ENCODE assay signal across 8 mouse cellular contexts in the genomic region with DNA sequence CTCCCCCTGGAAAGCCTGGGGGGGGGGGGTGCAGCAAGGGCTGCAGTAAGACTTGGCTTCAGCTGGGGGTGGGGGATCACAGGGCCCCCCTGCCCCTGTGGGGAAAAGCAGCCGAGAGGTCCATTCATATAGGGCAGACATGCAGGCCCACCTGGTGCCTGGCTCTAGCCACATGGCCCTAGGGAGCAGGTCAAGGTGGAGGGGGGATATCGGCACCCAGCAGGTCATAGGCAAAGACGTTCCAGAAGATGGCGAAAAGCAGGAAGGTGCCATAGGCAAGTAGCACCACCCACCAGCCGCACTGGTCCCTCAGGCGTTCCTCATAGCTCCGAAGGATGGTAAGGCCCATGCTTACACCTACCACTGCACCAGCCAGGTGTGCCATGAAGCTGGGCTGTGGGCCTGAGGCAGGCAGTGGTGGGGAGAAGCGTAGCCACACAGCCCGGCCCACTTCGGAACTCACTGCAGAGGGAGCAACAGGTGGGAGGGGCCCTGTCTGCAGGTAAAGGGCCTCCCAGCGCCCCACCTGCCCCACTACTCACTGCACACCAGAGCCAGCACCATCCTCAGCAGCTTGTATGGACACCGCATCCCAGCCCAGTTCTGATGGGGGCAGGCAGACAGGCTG. TPM values are rescaled to one million over a fixed set of nuclear protein-coding genes. Genes with fewer than 3 reads are reported as not detected.
DNase-seq lines count a peak whose midpoint lies in the region; ATAC-seq and TF ChIP-seq lines count a peak whose summit lies in the region.

No protein-coding gene starts in this region.

- no peaks in the 10 kb centered on the region for H3K27me3 ChIP-seq in forebrain, embryonic 14.5 days (replicated peaks; ENCODE audit: control insufficient read depth, insufficient read depth, low read length)
- no peaks in the 10 kb centered on the region for H3K27me3 ChIP-seq in limb, embryonic 12.5 days
- no peaks in the 10 kb centered on the region for H3K27me3 ChIP-seq in small intestine, adult 2 months (ENCODE audit: control insufficient read depth, insufficient read depth, low read length)

- 87% methylated on average over 12 of the region's 12 CpGs for WGBS in forebrain, embryonic 14.5 days
- 88% methylated on average over 12 of the region's 12 CpGs for WGBS in limb, embryonic 12.5 days
- WGBS in small intestine, adult 2 months: 37% methylated on average over 12 of the region's 12 CpGs

- peak overlapping the region; percentile 62 for H3K9ac ChIP-seq in forebrain, embryonic 14.5 days (ENCODE audit: low read length)
- peak overlapping the region; percentile 83; the same call in 1 of the 2 replicates for H3K9ac ChIP-seq in limb, embryonic 12.5 days (replicated peaks)

- TF ChIP-seq POLR2A in small intestine, adult 2 months (IDR thresholded peaks at IDR 0.05; ENCODE audit: low read depth, low read length): no peak

- peaks cover 47% of the 10 kb centered on the region for H3K36me3 ChIP-seq in forebrain, embryonic 14.5 days (ENCODE audit: control insufficient read depth, insufficient read depth, low read length)
- peaks cover 60% of the 10 kb centered on the region for H3K36me3 ChIP-seq in limb, embryonic 12.5 days
- H3K36me3 ChIP-seq in small intestine, adult 2 months (ENCODE audit: control insufficient read depth, insufficient read depth, low read length): peaks cover 25% of the 10 kb centered on the region

- H3K4me2 ChIP-seq in forebrain, embryonic 14.5 days (ENCODE audit: low read length): peak overlapping the region; percentile 79
- H3K4me2 ChIP-seq in limb, embryonic 12.5 days: peak overlapping the region; percentile 98

- no peak overlapping the region; the same call in 1 of the 2 replicates for H3K27ac ChIP-seq in left cerebral cortex, adult 2 months
- H3K27ac ChIP-seq in forebrain, embryonic 14.5 days (ENCODE audit: low read depth, low read length): no peak overlapping the region
- H3K27ac ChIP-seq in limb, embryonic 12.5 days: no peak overlapping the region
- H3K27ac ChIP-seq in small intestine, adult 2 months (ENCODE audit: insufficient read depth, low read depth, low read length): no peak overlapping the region

- ATAC-seq in forebrain, embryonic 14.5 days: no peak
- ATAC-seq in limb, embryonic 12.5 days (ENCODE audit: insufficient number of reproducible peaks, insufficient read depth, low FRiP score, low TSS enrichment, low read depth): no peak

- DNase-seq in left cerebral cortex, adult 2 months (ENCODE audit: extremely low spot score in 1 of 2, low spot score in 2 of 2): no peak
- no peak for DNase-seq in left cerebral cortex, adult 9 months (ENCODE audit: low spot score in 2 of 2)
- DNase-seq in forebrain, embryonic 14.5 days (ENCODE audit: low spot score): no peak
- no peak for DNase-seq in urinary bladder, postnatal 36 days (ENCODE audit: low spot score in 2 of 2)
- no peak for DNase-seq in embryo, embryonic 9.5 days (ENCODE audit: extremely low spot score)
- no peak for DNase-seq in adrenal gland, adult 8-10 months

- peaks cover 53% of the 10 kb centered on the region for H3K4me1 ChIP-seq in forebrain, embryonic 14.5 days (ENCODE audit: control insufficient read depth, insufficient read depth, low read length)
- peaks cover 62% of the 10 kb centered on the region for H3K4me1 ChIP-seq in limb, embryonic 12.5 days (replicated peaks)
- H3K4me1 ChIP-seq in small intestine, adult 2 months (ENCODE audit: control insufficient read depth, insufficient read depth, insufficient read length, low read length): peaks cover 52% of the 10 kb centered on the region

- TF ChIP-seq CTCF in left cerebral cortex, adult 2 months (IDR thresholded peaks at IDR 0.05): no peak
- no peak for TF ChIP-seq CTCF in small intestine, adult 2 months (IDR thresholded peaks at IDR 0.05; ENCODE audit: extremely low read depth, insufficient read length, insufficient replicate concordance, low read depth, low read length)

- H3K9me3 ChIP-seq in forebrain, embryonic 14.5 days (replicated peaks; ENCODE audit: control insufficient read depth, low read length): no peaks in the 10 kb centered on the region
- H3K9me3 ChIP-seq in limb, embryonic 12.5 days: no peaks in the 10 kb centered on the region

- intact Hi-C loops in left cerebral cortex, adult 2 months (cut with DNase I): no loop called here

- peak overlapping the region; percentile 72 for H3K4me3 ChIP-seq in left cerebral cortex, adult 2 months
- peak overlapping the region; percentile 86 for H3K4me3 ChIP-seq in forebrain, embryonic 14.5 days (ENCODE audit: low read depth, low read length)
- peak overlapping the region; percentile 74 for H3K4me3 ChIP-seq in limb, embryonic 12.5 days (replicated peaks)
- H3K4me3 ChIP-seq in small intestine, adult 2 months (ENCODE audit: low read depth, low read length): peak overlapping the region; percentile 80

RNA-seq across cellular contexts. Expression of a gene that starts 1.5 kb away (rescaled TPM):
- 100 to 1,000 TPM; 162 to 171 TPM for total RNA-seq in left cerebral cortex, adult 2 months (2021)
- polyA plus RNA-seq in forebrain, embryonic 14.5 days (2014; fragmentation: Nextera tagmentation; extraction: Ambion mirVana): 315 and 322 TPM in 2 replicates
- 313 TPM in 2 replicates for polyA plus RNA-seq in limb, embryonic 12.5 days (2016; fragmentation: Nextera tagmentation; extraction: Ambion mirVana)
- polyA plus RNA-seq in small intestine, adult 2 months (2012; rRNA removed): 76.7 and 141 TPM in 2 replicates
- total RNA-seq in adrenal gland, adult 8-10 months (2022): 100 to 1,000 TPM; 184 to 246 (median 214) TPM

RNA-seq across cellular contexts. Expression of a gene that starts 2.4 kb away (rescaled TPM):
- 10 to 100 TPM; 36.3 to 39.6 TPM for total RNA-seq in left cerebral cortex, adult 2 months (2021)
- 33.6 and 35.4 TPM in 2 replicates for polyA plus RNA-seq in forebrain, embryonic 14.5 days (2014; fragmentation: Nextera tagmentation; extraction: Ambion mirVana)
- 1.4 and 1.7 TPM in 2 replicates for polyA plus RNA-seq in limb, embryonic 12.5 days (2016; fragmentation: Nextera tagmentation; extraction: Ambion mirVana)
- 6.9 and 10.6 TPM in 2 replicates for polyA plus RNA-seq in small intestine, adult 2 months (2012; rRNA removed)
- 10 to 100 TPM; 14.7 to 79.0 (median 33.0) TPM for total RNA-seq in adrenal gland, adult 8-10 months (2022)

RNA-seq across cellular contexts. Expression of a gene that starts 6.0 kb away (rescaled TPM):
- total RNA-seq in left cerebral cortex, adult 2 months (2021): 10 to 100 TPM; 55.1 to 55.6 TPM
- 56.6 and 56.9 TPM in 2 replicates for polyA plus RNA-seq in forebrain, embryonic 14.5 days (2014; fragmentation: Nextera tagmentation; extraction: Ambion mirVana)
- 56.4 and 63.4 TPM in 2 replicates for polyA plus RNA-seq in limb, embryonic 12.5 days (2016; fragmentation: Nextera tagmentation; extraction: Ambion mirVana)
- 30.2 and 47.3 TPM in 2 replicates for polyA plus RNA-seq in small intestine, adult 2 months (2012; rRNA removed)
- 100 to 1,000 TPM; 104 to 137 (median 119) TPM for total RNA-seq in adrenal gland, adult 8-10 months (2022)

RNA-seq across cellular contexts. Expression of a gene that starts 6.9 kb away (rescaled TPM):
- 10 to 100 TPM; 23.0 to 25.1 TPM for total RNA-seq in left cerebral cortex, adult 2 months (2021)
- 5.1 and 6.2 TPM in 2 replicates for polyA plus RNA-seq in forebrain, embryonic 14.5 days (2014; fragmentation: Nextera tagmentation; extraction: Ambion mirVana)
- polyA plus RNA-seq in limb, embryonic 12.5 days (2016; fragmentation: Nextera tagmentation; extraction: Ambion mirVana): 1.6 and 2.0 TPM in 2 replicates
- polyA plus RNA-seq in small intestine, adult 2 months (2012; rRNA removed): 28.3 and 55.5 TPM in 2 replicates
- total RNA-seq in adrenal gland, adult 8-10 months (2022): 10 to 100 TPM in 3 of 4 experiments, 1 to 10 TPM in 1; 7.3 to 36.4 (median 20.8) TPM

RNA-seq across cellular contexts. Expression of a gene that starts 9.9 kb away (rescaled TPM):
- 100 to 1,000 TPM; 103 to 105 TPM for total RNA-seq in left cerebral cortex, adult 2 months (2021)
- polyA plus RNA-seq in forebrain, embryonic 14.5 days (2014; fragmentation: Nextera tagmentation; extraction: Ambion mirVana): 9.6 and 11.3 TPM in 2 replicates
- polyA plus RNA-seq in limb, embryonic 12.5 days (2016; fragmentation: Nextera tagmentation; extraction: Ambion mirVana): 23.6 and 26.9 TPM in 2 replicates
- polyA plus RNA-seq in small intestine, adult 2 months (2012; rRNA removed): 54.9 and 87.5 TPM in 2 replicates
- total RNA-seq in adrenal gland, adult 8-10 months (2022): 100 to 1,000 TPM in 3 of 4 experiments, 10 to 100 TPM in 1; 89.3 to 155 (median 139) TPM
